Mouse (Mus musculus): ENCODE measurements around the gene Thsd4. TPM values are rescaled to one million over a fixed set of nuclear protein-coding genes. Genes with fewer than 3 reads are reported as not detected.
A peak's percentile ranks its signal among the peaks of the same experiment; 100 is the strongest.
"Not testable (repeated sequence)": the region's sequence is repeated elsewhere in the genome, so short reads cannot be mapped to it uniquely, and the experiment has no call there.

The Thsd4 gene
- polyA plus RNA-seq, 1 experiment from 2014 or later = 5.0 TPM

DNA sequence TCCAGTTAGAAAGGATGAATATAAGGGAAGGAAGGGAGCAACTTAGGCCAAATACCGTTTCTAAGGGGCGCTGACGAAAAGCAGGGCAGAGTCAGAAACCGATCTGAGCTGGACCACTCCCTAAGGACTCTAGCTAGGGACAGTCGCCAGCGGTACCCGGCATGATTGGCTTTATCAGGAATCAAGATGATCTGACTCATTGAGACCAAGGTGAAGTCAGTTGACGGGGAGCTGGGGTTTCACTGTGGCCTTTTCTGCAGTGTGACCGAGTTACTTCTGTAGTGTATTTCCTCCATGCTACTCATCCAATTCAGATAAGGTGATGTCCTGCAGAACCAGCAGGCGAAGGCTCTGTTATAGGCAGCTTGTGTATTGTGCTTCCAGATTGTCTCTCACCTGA, 556.8 kb downstream of the Thsd4 start:
- no peak overlapping the region for H3K9ac ChIP-seq (replicated peaks; ENCODE audit: low read depth, low read length)
- no peak for ATAC-seq
- H3K4me2 ChIP-seq (ENCODE audit: low read length) = no peak overlapping the region
- H3K36me3 ChIP-seq (ENCODE audit: control insufficient read depth, insufficient read depth) = no peaks in the 10 kb centered on the region
- 88% methylated on average over 10 of the region's 10 CpGs for WGBS
- H3K4me3 ChIP-seq (replicated peaks; ENCODE audit: low read length) = no peak overlapping the region
- H3K27me3 ChIP-seq (replicated peaks; ENCODE audit: control insufficient read depth, insufficient read depth, low read length) = no peaks in the 10 kb centered on the region
- H3K4me1 ChIP-seq (replicated peaks; ENCODE audit: control insufficient read depth, insufficient read depth, low read length) = peaks cover 3% of the 10 kb centered on the region; the same call in 1 of the 2 replicates
- H3K27ac ChIP-seq (ENCODE audit: low read length) = no peak overlapping the region
- H3K9me3 ChIP-seq (ENCODE audit: control insufficient read depth, low read length) = no peaks in the 10 kb centered on the region

- ATAC-seq = no peak
- no peak overlapping the region for H3K9ac ChIP-seq (replicated peaks; ENCODE audit: low read depth, low read length)
- no peaks in the 10 kb centered on the region for H3K9me3 ChIP-seq (ENCODE audit: control insufficient read depth, low read length)
- 61% methylated on average over 3 of the region's 3 CpGs for WGBS
- no peak overlapping the region for H3K4me2 ChIP-seq (ENCODE audit: low read length)
- H3K27ac ChIP-seq (ENCODE audit: low read length) = no peak overlapping the region
- H3K36me3 ChIP-seq (ENCODE audit: control insufficient read depth, insufficient read depth) = no peaks in the 10 kb centered on the region
- H3K27me3 ChIP-seq (replicated peaks; ENCODE audit: control insufficient read depth, insufficient read depth, low read length) = no peaks in the 10 kb centered on the region
- peaks cover 3% of the 10 kb centered on the region; the same call in 1 of the 2 replicates for H3K4me1 ChIP-seq (replicated peaks; ENCODE audit: control insufficient read depth, insufficient read depth, low read length)
- H3K4me3 ChIP-seq (replicated peaks; ENCODE audit: low read length) = no peak overlapping the region
Observed at GRCm38 (mm10) chr9:59964367-59964766, 557.5 kb downstream of the Thsd4 start.

DNA sequence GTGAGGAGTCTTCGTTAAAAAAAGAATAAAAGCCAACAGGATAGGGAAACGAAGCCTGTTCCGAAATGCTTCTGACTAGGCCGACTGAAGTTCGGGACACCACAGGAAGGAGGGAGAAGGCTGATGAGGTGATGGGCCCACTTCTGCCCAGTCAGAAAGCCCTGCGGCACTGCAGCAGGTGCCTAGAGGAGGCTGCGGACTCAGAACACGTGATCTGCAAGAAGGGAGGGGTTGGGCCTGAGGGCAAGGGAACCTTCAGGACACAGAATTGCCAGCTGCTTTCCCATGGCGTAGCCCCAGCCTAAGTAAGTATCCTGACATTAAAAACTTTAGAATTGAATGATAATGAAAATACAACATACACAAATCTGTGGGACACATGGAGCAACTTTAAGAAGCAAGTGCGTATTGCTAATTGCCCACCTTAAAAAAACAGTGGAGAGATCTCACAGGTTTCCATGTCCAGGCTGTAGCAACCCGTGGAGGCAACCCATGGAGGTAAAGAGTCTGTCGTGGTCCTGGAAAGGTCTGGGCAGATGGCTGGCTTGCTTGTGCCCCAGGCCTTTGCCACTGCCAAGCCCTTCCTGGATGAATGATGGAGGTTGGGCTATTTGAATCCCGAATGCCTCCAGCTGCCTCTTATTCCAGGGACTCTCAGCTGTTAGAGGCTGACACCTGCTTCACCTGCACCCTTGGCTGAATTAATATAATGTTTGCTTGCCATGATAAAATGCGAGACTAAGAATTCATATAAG, 560.5 kb downstream of the Thsd4 start:
- H3K36me3 ChIP-seq (ENCODE audit: control insufficient read depth, insufficient read depth) = no peaks in the 10 kb centered on the region
- H3K27me3 ChIP-seq (replicated peaks; ENCODE audit: control insufficient read depth, insufficient read depth, low read length) = no peaks in the 10 kb centered on the region
- no peak overlapping the region for H3K4me2 ChIP-seq (ENCODE audit: low read length)
- H3K27ac ChIP-seq (ENCODE audit: low read length) = no peak overlapping the region
- H3K9me3 ChIP-seq (ENCODE audit: control insufficient read depth, low read length) = no peaks in the 10 kb centered on the region
- ATAC-seq = no peak
- H3K9ac ChIP-seq (replicated peaks; ENCODE audit: low read depth, low read length) = no peak overlapping the region
- H3K4me3 ChIP-seq (replicated peaks; ENCODE audit: low read length) = no peak overlapping the region
- 42% methylated on average over 14 of the region's 14 CpGs for WGBS
- peaks cover 3% of the 10 kb centered on the region; the same call in 1 of the 2 replicates for H3K4me1 ChIP-seq (replicated peaks; ENCODE audit: control insufficient read depth, insufficient read depth, low read length)

DNA sequence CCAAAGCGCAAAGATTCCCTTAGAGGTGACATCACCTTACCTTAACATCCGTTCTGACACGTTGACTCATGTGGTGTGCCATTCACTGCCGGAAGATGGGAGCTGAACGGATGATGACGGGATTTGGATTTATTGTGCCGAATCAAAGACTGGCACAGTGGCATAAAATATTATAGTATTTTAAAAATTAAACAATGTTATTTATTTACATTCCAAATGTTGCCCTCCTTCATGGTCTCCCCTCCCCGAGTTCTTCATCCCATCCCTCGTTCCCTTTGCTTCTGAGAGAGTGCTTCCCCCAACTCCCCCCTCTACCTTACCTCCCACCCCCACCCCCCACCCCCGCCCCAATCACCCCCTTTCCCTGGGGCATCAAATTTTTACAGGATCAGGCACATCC, 561.3 kb downstream of the Thsd4 start, which contains the start of gene Nr2e3:
Gene Nr2e3 (minus strand): TSS at position 101 of the 400 bp plus-strand sequence.
- no peak within 1 kb of the TSS for H3K4me3 ChIP-seq (replicated peaks; ENCODE audit: low read length)
- WGBS = 87% methylated on average over 10 of the region's 10 CpGs
- H3K4me2 ChIP-seq (ENCODE audit: low read length) = no peak within 1 kb of the TSS
- no peaks in the 10 kb centered on the region for H3K27me3 ChIP-seq (replicated peaks; ENCODE audit: control insufficient read depth, insufficient read depth, low read length)
- no peak within 1 kb of the TSS for H3K9ac ChIP-seq (replicated peaks; ENCODE audit: low read depth, low read length)
- ATAC-seq = no peak
- peaks cover 3% of the 10 kb centered on the region; the same call in 1 of the 2 replicates for H3K4me1 ChIP-seq (replicated peaks; ENCODE audit: control insufficient read depth, insufficient read depth, low read length)
- no peaks in the 10 kb centered on the region for H3K9me3 ChIP-seq (ENCODE audit: control insufficient read depth, low read length)
- H3K36me3 ChIP-seq (ENCODE audit: control insufficient read depth, insufficient read depth) = no peaks in the 10 kb centered on the region
- no peak within 1 kb of the TSS for H3K27ac ChIP-seq (ENCODE audit: low read length)

DNA sequence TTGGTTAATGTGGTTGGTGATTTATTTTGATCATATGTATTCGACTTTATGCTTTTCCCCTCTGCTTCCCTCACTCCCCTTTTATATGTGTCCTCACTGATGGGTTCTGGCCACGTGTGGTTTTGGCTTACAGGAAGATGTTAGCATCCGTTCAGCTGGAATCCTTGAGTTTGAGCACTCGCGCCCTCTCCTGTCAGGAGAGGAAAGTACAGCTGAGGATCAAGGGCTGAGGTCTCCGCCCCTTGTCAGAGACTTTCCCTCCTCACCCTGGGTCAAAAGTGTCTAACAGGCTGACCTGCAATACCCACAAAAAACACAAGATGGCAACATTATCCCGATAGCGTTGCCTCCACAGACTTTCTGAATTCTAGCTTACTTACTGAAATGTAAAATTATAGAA, 562.6 kb downstream of the Thsd4 start:
- no peaks in the 10 kb centered on the region for H3K36me3 ChIP-seq (ENCODE audit: control insufficient read depth, insufficient read depth)
- no peak overlapping the region for H3K27ac ChIP-seq (ENCODE audit: low read length)
- H3K4me3 ChIP-seq (replicated peaks; ENCODE audit: low read length) = no peak overlapping the region
- 0 out of 2 replicates have a peak, but pooled peaks have one; percentile 12 for ATAC-seq
- WGBS = 2% methylated on average over 8 of the region's 8 CpGs
- no peaks in the 10 kb centered on the region for H3K9me3 ChIP-seq (ENCODE audit: control insufficient read depth, low read length)
- no peak overlapping the region for H3K9ac ChIP-seq (replicated peaks; ENCODE audit: low read depth, low read length)
- peaks cover 3% of the 10 kb centered on the region; the same call in 1 of the 2 replicates for H3K4me1 ChIP-seq (replicated peaks; ENCODE audit: control insufficient read depth, insufficient read depth, low read length)
- H3K4me2 ChIP-seq (ENCODE audit: low read length) = no peak overlapping the region
- no peaks in the 10 kb centered on the region for H3K27me3 ChIP-seq (replicated peaks; ENCODE audit: control insufficient read depth, insufficient read depth, low read length)

DNA sequence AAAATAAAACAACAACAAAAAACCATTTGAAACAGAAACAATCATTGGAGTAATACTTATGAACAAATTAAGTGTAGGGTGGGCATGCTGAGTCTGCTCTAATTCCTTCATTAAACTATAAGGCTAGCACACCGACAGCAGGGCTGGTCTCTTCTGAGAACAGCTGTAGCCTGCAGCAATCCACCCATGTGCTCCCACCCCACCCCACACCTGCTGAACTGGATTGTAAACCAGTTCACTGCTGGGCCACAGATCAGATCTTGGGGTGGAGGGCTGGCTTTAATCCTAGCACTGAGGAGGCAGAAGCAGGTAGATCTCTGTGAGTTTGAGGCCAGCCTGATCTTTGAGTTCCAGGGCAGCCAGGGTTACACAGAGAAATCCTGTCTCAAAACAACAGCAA, 563.7 kb downstream of the Thsd4 start:
- H3K27ac ChIP-seq (ENCODE audit: low read length); H3K4me3 ChIP-seq (replicated peaks; ENCODE audit: low read length): not testable (repeated sequence)

GRCm38 (mm10) chr9:59956496-59956895, 565.4 kb downstream of the Thsd4 start:
- WGBS = 52% methylated on average over 6 of the region's 6 CpGs
- Histone ChIP-seq H3K4me1 (replicated peaks; ENCODE audit: control insufficient read depth, insufficient read depth, low read length) (peaks cover 3% of the 10 kb centered on the region; the same call in 1 of the 2 replicates), H3K36me3 (ENCODE audit: control insufficient read depth, insufficient read depth) (no peaks in the 10 kb centered on the region), H3K27ac (ENCODE audit: low read length) (no peak overlapping the region), H3K4me3 (replicated peaks; ENCODE audit: low read length) (no peak overlapping the region), H3K27me3 (replicated peaks; ENCODE audit: control insufficient read depth, insufficient read depth, low read length) (no peaks in the 10 kb centered on the region), H3K4me2 (ENCODE audit: low read length) (no peak overlapping the region), H3K9ac (replicated peaks; ENCODE audit: low read depth, low read length) (no peak overlapping the region), H3K9me3 (ENCODE audit: control insufficient read depth, low read length) (no peaks in the 10 kb centered on the region)
- no peak for ATAC-seq

More for the DNA sequence above, 563.7 kb downstream of the Thsd4 start:
- not testable (repeated sequence) for H3K4me2 ChIP-seq (ENCODE audit: low read length); ATAC-seq; H3K4me1 ChIP-seq (replicated peaks; ENCODE audit: control insufficient read depth, insufficient read depth, low read length); H3K9ac ChIP-seq (replicated peaks; ENCODE audit: low read depth, low read length); H3K9me3 ChIP-seq (ENCODE audit: control insufficient read depth, low read length); H3K36me3 ChIP-seq (ENCODE audit: control insufficient read depth, insufficient read depth); H3K27me3 ChIP-seq (replicated peaks; ENCODE audit: control insufficient read depth, insufficient read depth, low read length)
- 81% methylated on average over 1 of the region's 1 CpGs for WGBS

DNA sequence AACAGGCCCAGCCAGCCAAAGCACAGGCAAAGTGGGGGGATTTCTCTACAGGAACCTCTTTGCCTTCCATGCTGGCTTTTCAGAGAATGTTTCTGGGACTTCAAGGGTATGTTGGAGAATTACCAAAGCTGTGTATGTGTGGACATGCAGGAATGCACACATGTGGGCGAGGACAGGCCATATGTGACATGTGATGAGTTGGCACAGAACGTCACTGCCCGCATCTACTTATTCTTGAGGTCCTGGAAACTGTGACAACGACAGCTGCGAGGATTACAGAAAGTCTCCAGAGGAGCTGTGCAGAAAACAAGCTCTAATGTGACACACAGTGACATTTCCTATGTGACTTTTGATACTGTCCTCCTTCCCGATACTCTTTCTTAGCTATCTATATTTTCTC, 566.2 kb downstream of the Thsd4 start:
- Histone ChIP-seq H3K4me3 (replicated peaks; ENCODE audit: low read length) (no peak overlapping the region), H3K27me3 (replicated peaks; ENCODE audit: control insufficient read depth, insufficient read depth, low read length) (no peaks in the 10 kb centered on the region), H3K9ac (replicated peaks; ENCODE audit: low read depth, low read length) (no peak overlapping the region), H3K4me1 (replicated peaks; ENCODE audit: control insufficient read depth, insufficient read depth, low read length) (no peaks in the 10 kb centered on the region), H3K9me3 (ENCODE audit: control insufficient read depth, low read length) (no peaks in the 10 kb centered on the region), H3K36me3 (ENCODE audit: control insufficient read depth, insufficient read depth) (no peaks in the 10 kb centered on the region), H3K27ac (ENCODE audit: low read length) (no peak overlapping the region), H3K4me2 (ENCODE audit: low read length) (no peak overlapping the region)
- ATAC-seq = no peak
- WGBS = 71% methylated on average over 6 of the region's 6 CpGs

GRCm38 (mm10) chr9:59955199-59955598, 566.6 kb downstream of the Thsd4 start:
- no peak for ATAC-seq

More at GRCm38 (mm10) chr9:59955199-59955598, 566.6 kb downstream of the Thsd4 start:
- Histone ChIP-seq H3K9ac (replicated peaks; ENCODE audit: low read depth, low read length) (no peak overlapping the region), H3K4me2 (ENCODE audit: low read length) (no peak overlapping the region), H3K36me3 (ENCODE audit: control insufficient read depth, insufficient read depth) (no peaks in the 10 kb centered on the region), H3K4me3 (replicated peaks; ENCODE audit: low read length) (no peak overlapping the region), H3K4me1 (replicated peaks; ENCODE audit: control insufficient read depth, insufficient read depth, low read length) (no peaks in the 10 kb centered on the region), H3K27me3 (replicated peaks; ENCODE audit: control insufficient read depth, insufficient read depth, low read length) (no peaks in the 10 kb centered on the region), H3K9me3 (ENCODE audit: control insufficient read depth, low read length) (no peaks in the 10 kb centered on the region), H3K27ac (ENCODE audit: low read length) (no peak overlapping the region)
- WGBS = 57% methylated on average over 3 of the region's 3 CpGs
